Mouse (Mus musculus): ENCODE results near the gene Suds3.

Gene Suds3

GRCm38 (mm10) chr5:117134889-117135456 is 19.1 kb upstream of the Suds3 start:
- DNase-seq: no peak

- DNase-seq: no peak
Observed at GRCm38 (mm10) chr5:117134066-117134888, 18.4 kb upstream of the Suds3 start.

- no peak for DNase-seq
Observed at GRCm38 (mm10) chr5:117133446-117134065, 17.6 kb upstream of the Suds3 start.

- no peak for DNase-seq
Observed at GRCm38 (mm10) chr5:117130726-117131125, 14.8 kb upstream of the Suds3 start.

- DNase-seq: no peak
Observed at GRCm38 (mm10) chr5:117127051-117127450, 11.1 kb upstream of the Suds3 start.

- no peak for DNase-seq
Observed at GRCm38 (mm10) chr5:117125482-117126346, 9.8 kb upstream of the Suds3 start.

GRCm38 (mm10) chr5:117123840-117124239 is 7.9 kb upstream of the Suds3 start:
- DNase-seq: no peak

- DNase-seq: no peak
Observed at GRCm38 (mm10) chr5:117123102-117123501, 7.2 kb upstream of the Suds3 start.

GRCm38 (mm10) chr5:117121657-117122056 is 5.7 kb upstream of the Suds3 start:
- no peak for DNase-seq

- DNase-seq: peak; percentile 30 to 34
Observed at GRCm38 (mm10) chr5:117120489-117121466, 4.9 kb upstream of the Suds3 start.

GRCm38 (mm10) chr5:117119777-117120488 is 4.0 kb upstream of the Suds3 start, which contains the start of gene Taok3:
Taok3 (plus strand) TSS chr5:117120129.
- peak; percentile 99 for DNase-seq

GRCm38 (mm10) chr5:117118850-117119249 is 2.9 kb upstream of the Suds3 start:
- DNase-seq: no peak

GRCm38 (mm10) chr5:117118220-117118619 is 2.3 kb upstream of the Suds3 start:
- DNase-seq: no peak

- DNase-seq: no peak
Observed at GRCm38 (mm10) chr5:117117716-117118115, 1.8 kb upstream of the Suds3 start.

GRCm38 (mm10) chr5:117117241-117117640 is 1.3 kb upstream of the Suds3 start:
- DNase-seq: no peak

GRCm38 (mm10) chr5:117116660-117117059 is 747 bp upstream of the Suds3 start:
- no peak for DNase-seq

- peak; percentile 53 to 59 for DNase-seq
Observed at GRCm38 (mm10) chr5:117115193-117115767, 633 bp downstream of the Suds3 start.

GRCm38 (mm10) chr5:117114581-117115192 is 1.2 kb downstream of the Suds3 start:
- peak in 1 of 2 experiments; percentile 45 for DNase-seq

GRCm38 (mm10) chr5:117113330-117113729 is 2.6 kb downstream of the Suds3 start:
- DNase-seq: peak in 1 of 2 experiments; percentile 37

GRCm38 (mm10) chr5:117111774-117112112 is 4.2 kb downstream of the Suds3 start:
- no peak for DNase-seq
